Mouse (Mus musculus) midbrain, embryonic 10.5 days (tissue): Measurements from ENCODE around the gene Zscan4b. TPM values are rescaled to one million over a fixed set of nuclear protein-coding genes. Genes with fewer than 3 reads are reported as not detected.
"Not testable (repeated sequence)": the region's sequence is repeated elsewhere in the genome, so short reads cannot be mapped to it uniquely, and the experiment has no call there.

Source experiments
- DNase-seq: peaks from one replicate; pipeline ENCODE4 v3.0.0-alpha.2; 2017; ENCODE audit warnings: low spot score
- H3K27ac ChIP-seq: fragments of 300-500 bp; sonication (generic); replicated peaks from 2 replicates; pipeline ENCODE4 v1.5.1; 2016; ENCODE audit warnings: mild to moderate bottlenecking
- H3K27me3 ChIP-seq: fragments of 300-500 bp; sonication (generic); 2 replicates; pipeline ENCODE4 v1.6.1; 2016; ENCODE audit warnings: low read depth, mild to moderate bottlenecking; ENCODE audit not compliant: poor library complexity, severe bottlenecking
- H3K36me3 ChIP-seq: fragments of 300-500 bp; sonication (generic); 2 replicates; pipeline ENCODE4 v1.6.1; 2016; ENCODE audit warnings: mild to moderate bottlenecking, moderate library complexity
- H3K4me1 ChIP-seq: fragments of 300-500 bp; sonication (generic); 2 replicates; pipeline ENCODE4 v1.6.1; 2016
- H3K4me3 ChIP-seq: fragments of 300-500 bp; sonication (generic); 2 replicates; pipeline ENCODE4 v1.5.1; 2016; ENCODE audit warnings: mild to moderate bottlenecking, moderate library complexity
- H3K9me3 ChIP-seq: fragments of 300-500 bp; sonication (generic); replicated peaks from 2 replicates; pipeline ENCODE4 v1.6.1; 2016; ENCODE audit warnings: mild to moderate bottlenecking
- WGBS: fragments of 180-500 bp; shearing (Covaris S2); methylation state at CpG from one replicate; pipeline ENCODE4 v1.1.7; 2016; 5-methylcytosine and 5-hydroxymethylcytosine counted together
- polyA plus RNA-seq: library from polyadenylated mRNA; unstranded; fragments of >200 nt; fragmentation: Nextera tagmentation; extraction: Ambion mirVana; gene quantifications from 2 replicates; pipeline ENCODE4 v1.2.1, GENCODE M21; 2016

Zscan4b gene
- polyA plus RNA-seq, result not detected in 2 replicates

GRCm38 (mm10) chr7:10904950-10905349, at the start of gene Zscan4b:
TSS of gene Zscan4b (minus strand) at chr7:10905050.
- H3K4me1 ChIP-seq, H3K27me3 ChIP-seq, H3K4me3 ChIP-seq, H3K36me3 ChIP-seq, H3K9me3 ChIP-seq, DNase-seq, H3K27ac ChIP-seq: not testable (repeated sequence)
- 100% methylated on average over 1 of the region's 1 CpGs for WGBS

Other genes with a start within 250 kb of the Zscan4b start
- gene Nlrp4b, start 217.3 kb downstream of the Zscan4b start, polyA plus RNA-seq, result not detected in 2 replicates
- not detected in 2 replicates for gene Vmn1r71, start 150.7 kb downstream of the Zscan4b start, polyA plus RNA-seq
- gene Zscan4c, start 100.7 kb upstream of the Zscan4b start, polyA plus RNA-seq, result not detected in 2 replicates
- gene Zscan4-ps1, start 164.6 kb upstream of the Zscan4b start, polyA plus RNA-seq, result not detected in 2 replicates